Mouse (Mus musculus) layer of hippocampus, postnatal 25 days (tissue): Measurements from ENCODE around the gene Slc22a3. TPM values are rescaled to one million over a fixed set of nuclear protein-coding genes. Genes with fewer than 3 reads are reported as not detected.

ENCODE experiments used
- DNase-seq, 2 experiments: peaks; one replicate each; pipeline ENCODE4 v3.0.0; 2022; ENCODE audit warnings: mixed read lengths in 2 of 2, low spot score in 1 of 2; ENCODE audit errors: extremely low spot score in 1 of 2
- total RNA-seq, 2 experiments: library from RNA; stranded (reverse); gene quantifications; 2 replicates each; pipeline ENCODE4 v1.2.3; 2021

Slc22a3 gene
- total RNA-seq, 2 experiments from 2014 or later: 0.54 to 1.0 TPM

GRCm38 (mm10) chr17:12472547-12472946, 35.0 kb downstream of the Slc22a3 start:
- no peak for DNase-seq

- DNase-seq: no peak
Observed at GRCm38 (mm10) chr17:12468745-12469144, 38.8 kb downstream of the Slc22a3 start.

GRCm38 (mm10) chr17:12467642-12468041, 39.9 kb downstream of the Slc22a3 start:
- no peak for DNase-seq

- no peak for DNase-seq
Observed at GRCm38 (mm10) chr17:12466501-12467000, 41.0 kb downstream of the Slc22a3 start.

GRCm38 (mm10) chr17:12461168-12461567, 46.3 kb downstream of the Slc22a3 start:
- DNase-seq: no peak

GRCm38 (mm10) chr17:12455143-12455790, 52.2 kb downstream of the Slc22a3 start:
- peak in 1 of 2 experiments; percentile 51 for DNase-seq

GRCm38 (mm10) chr17:12453691-12454090, 53.8 kb downstream of the Slc22a3 start:
- no peak for DNase-seq

- DNase-seq: no peak
Observed at GRCm38 (mm10) chr17:12452862-12453531, 54.5 kb downstream of the Slc22a3 start.

GRCm38 (mm10) chr17:12451234-12451633, 56.3 kb downstream of the Slc22a3 start:
- no peak for DNase-seq

- DNase-seq: no peak
Observed at GRCm38 (mm10) chr17:12444561-12444960, 62.9 kb downstream of the Slc22a3 start.

GRCm38 (mm10) chr17:12437771-12438170, 69.7 kb downstream of the Slc22a3 start:
- no peak for DNase-seq

- DNase-seq: no peak
Observed at GRCm38 (mm10) chr17:12431707-12432106, 75.8 kb downstream of the Slc22a3 start.

GRCm38 (mm10) chr17:12428369-12428768, 79.1 kb downstream of the Slc22a3 start:
- DNase-seq: no peak

GRCm38 (mm10) chr17:12427156-12427555, 80.3 kb downstream of the Slc22a3 start:
- no peak for DNase-seq

- no peak for DNase-seq
Observed at GRCm38 (mm10) chr17:12422143-12422542, 85.4 kb downstream of the Slc22a3 start.

GRCm38 (mm10) chr17:12420886-12421574, 86.5 kb downstream of the Slc22a3 start:
- peak in 1 of 2 experiments; percentile 28 for DNase-seq

- no peak for DNase-seq
Observed at GRCm38 (mm10) chr17:12419491-12420079, 87.9 kb downstream of the Slc22a3 start.

GRCm38 (mm10) chr17:12416250-12416895, 91.1 kb downstream of the Slc22a3 start:
- peak; percentile 78 to 95 for DNase-seq

GRCm38 (mm10) chr17:12415741-12416140, 91.8 kb downstream of the Slc22a3 start:
- DNase-seq: no peak

GRCm38 (mm10) chr17:12415031-12415735, 92.3 kb downstream of the Slc22a3 start:
- no peak for DNase-seq
